Mouse (Mus musculus): ENCODE results near the gene Zfp322a.
"Not testable (repeated sequence)": the region's sequence is repeated elsewhere in the genome, so short reads cannot be mapped to it uniquely, and the experiment has no call there.

Zfp322a gene

GRCm38 (mm10) chr13:23368583-23369420 lies at the start of gene Zfp322a:
Gene Zfp322a, minus strand, starts transcription at chr13:23369208.
- DNase-seq: peak; percentile 97

GRCm38 (mm10) chr13:23412630-23413521 lies 43.9 kb upstream of the Zfp322a start:
- no peak for DNase-seq

- no peak for DNase-seq
Observed at GRCm38 (mm10) chr13:23412211-23412629, 43.2 kb upstream of the Zfp322a start.

- no peak for DNase-seq
Observed at GRCm38 (mm10) chr13:23411311-23412210, 42.6 kb upstream of the Zfp322a start.

- no peak for DNase-seq
Observed at GRCm38 (mm10) chr13:23410632-23411031, 41.6 kb upstream of the Zfp322a start.

GRCm38 (mm10) chr13:23402626-23403025 lies 33.6 kb upstream of the Zfp322a start:
- no peak for DNase-seq

- peak; percentile 89 for DNase-seq
Observed at GRCm38 (mm10) chr13:23401683-23402527, 32.9 kb upstream of the Zfp322a start.

- no peak for DNase-seq
Observed at GRCm38 (mm10) chr13:23400771-23401682, 32.0 kb upstream of the Zfp322a start.

GRCm38 (mm10) chr13:23396913-23397312 lies 27.9 kb upstream of the Zfp322a start:
- DNase-seq: not testable (repeated sequence)

GRCm38 (mm10) chr13:23396246-23396703 lies 27.3 kb upstream of the Zfp322a start:
- DNase-seq: peak; percentile 13

GRCm38 (mm10) chr13:23395301-23396245 lies 26.6 kb upstream of the Zfp322a start:
- no peak for DNase-seq

GRCm38 (mm10) chr13:23387548-23387947 lies 18.5 kb upstream of the Zfp322a start:
- DNase-seq: no peak

GRCm38 (mm10) chr13:23383127-23383526 lies 14.1 kb upstream of the Zfp322a start:
- no peak for DNase-seq

- DNase-seq: no peak
Observed at GRCm38 (mm10) chr13:23372433-23372832, 3.4 kb upstream of the Zfp322a start.

GRCm38 (mm10) chr13:23370075-23370474 lies 1.1 kb upstream of the Zfp322a start:
- no peak for DNase-seq

GRCm38 (mm10) chr13:23369421-23369765 lies 385 bp upstream of the Zfp322a start:
- DNase-seq: no peak

GRCm38 (mm10) chr13:23361536-23361935 lies 7.5 kb downstream of the Zfp322a start:
- DNase-seq: no peak

- not testable (repeated sequence) for DNase-seq
Observed at GRCm38 (mm10) chr13:23354541-23354940, 14.5 kb downstream of the Zfp322a start.

- no peak for DNase-seq
Observed at GRCm38 (mm10) chr13:23317305-23317889, 51.6 kb downstream of the Zfp322a start.

Measured in kidney, adult 18-20 months (tissue).